Mouse (Mus musculus) bone marrow, adult 2 months (tissue): ENCODE measurements around the gene Cfdp1.

Experiments used
- CTCF ChIP-seq: fragments of 200-500 bp; IDR thresholded peaks from 2 replicates; pipeline ENCODE4 v1.5.1; 2011; ENCODE audit warnings: low read length, control low read depth; ENCODE audit not compliant: control insufficient read depth, insufficient read depth
- POLR2A ChIP-seq: fragments of 200-500 bp; IDR thresholded peaks from 2 replicates; pipeline ENCODE4 v1.6.1; 2011; ENCODE audit warnings: low read depth, mild to moderate bottlenecking, control low read depth, low read length, borderline replicate concordance; ENCODE audit not compliant: control insufficient read depth

- TF ChIP-seq POLR2A (no peak), CTCF (no peak)
Measured at GRCm38 (mm10) chr8:111883615-111884014, 29.5 kb upstream of the Cfdp1 start.
